Mouse (Mus musculus) yolk sac, embryonic 10.5 days (tissue): Measurements from ENCODE around the gene Sh3d21.

Experiments used
- DNase-seq: peaks from one replicate; pipeline ENCODE4 v3.0.0-alpha.2; 2017; ENCODE audit warnings: low spot score

Sh3d21 gene

GRCm38 (mm10) chr4:126146974-126147532 lies 16.2 kb downstream of the Sh3d21 start:
- no peak for DNase-seq

GRCm38 (mm10) chr4:126145396-126145795 lies 17.9 kb downstream of the Sh3d21 start:
- no peak for DNase-seq

GRCm38 (mm10) chr4:126141021-126141420 lies 22.3 kb downstream of the Sh3d21 start:
- DNase-seq, result no peak

- DNase-seq, result no peak
Observed at GRCm38 (mm10) chr4:126137773-126138172, 25.5 kb downstream of the Sh3d21 start.

GRCm38 (mm10) chr4:126134639-126135038 lies 28.7 kb downstream of the Sh3d21 start:
- DNase-seq, result no peak

- DNase-seq, result no peak
Observed at GRCm38 (mm10) chr4:126134236-126134635, 29.1 kb downstream of the Sh3d21 start.

GRCm38 (mm10) chr4:126132636-126133264 lies 30.5 kb downstream of the Sh3d21 start:
- DNase-seq, result no peak

- DNase-seq, result no peak
Observed at GRCm38 (mm10) chr4:126131290-126132121, 31.8 kb downstream of the Sh3d21 start.

- DNase-seq, result peak; percentile 39
Observed at GRCm38 (mm10) chr4:126130502-126130901, 32.8 kb downstream of the Sh3d21 start.

GRCm38 (mm10) chr4:126123309-126124040 lies 39.8 kb downstream of the Sh3d21 start:
- DNase-seq, result no peak

- no peak for DNase-seq
Observed at GRCm38 (mm10) chr4:126120506-126120905, 42.8 kb downstream of the Sh3d21 start.

GRCm38 (mm10) chr4:126120052-126120451 lies 43.2 kb downstream of the Sh3d21 start:
- no peak for DNase-seq

GRCm38 (mm10) chr4:126119051-126119450 lies 44.2 kb downstream of the Sh3d21 start:
- no peak for DNase-seq

- DNase-seq, result no peak
Observed at GRCm38 (mm10) chr4:126118651-126119050, 44.6 kb downstream of the Sh3d21 start.

GRCm38 (mm10) chr4:126117116-126117515 lies 46.2 kb downstream of the Sh3d21 start:
- DNase-seq, result no peak

- no peak for DNase-seq
Observed at GRCm38 (mm10) chr4:126115871-126116521, 47.3 kb downstream of the Sh3d21 start.

- DNase-seq, result no peak
Observed at GRCm38 (mm10) chr4:126115411-126115810, 47.9 kb downstream of the Sh3d21 start.

GRCm38 (mm10) chr4:126113943-126114342 lies 49.3 kb downstream of the Sh3d21 start:
- no peak for DNase-seq

- DNase-seq, result no peak
Observed at GRCm38 (mm10) chr4:126113243-126113642, 50.0 kb downstream of the Sh3d21 start.

- no peak for DNase-seq
Observed at GRCm38 (mm10) chr4:126111153-126111549, 52.1 kb downstream of the Sh3d21 start.

GRCm38 (mm10) chr4:126110374-126111152 lies 52.7 kb downstream of the Sh3d21 start:
- DNase-seq, result peak; percentile 47
